Mouse (Mus musculus) retina, adult 2 months (tissue): ENCODE data around the gene B4galt5.

Experiments used
- DNase-seq: peaks from one replicate; pipeline ENCODE4 v3.0.0-alpha.2; 2012; ENCODE audit warnings: low read depth, low spot score

Gene B4galt5

GRCm38 (mm10) chr2:167280090-167280985 lies 68.6 kb downstream of the B4galt5 start:
- peak; percentile 38 for DNase-seq

DNA sequence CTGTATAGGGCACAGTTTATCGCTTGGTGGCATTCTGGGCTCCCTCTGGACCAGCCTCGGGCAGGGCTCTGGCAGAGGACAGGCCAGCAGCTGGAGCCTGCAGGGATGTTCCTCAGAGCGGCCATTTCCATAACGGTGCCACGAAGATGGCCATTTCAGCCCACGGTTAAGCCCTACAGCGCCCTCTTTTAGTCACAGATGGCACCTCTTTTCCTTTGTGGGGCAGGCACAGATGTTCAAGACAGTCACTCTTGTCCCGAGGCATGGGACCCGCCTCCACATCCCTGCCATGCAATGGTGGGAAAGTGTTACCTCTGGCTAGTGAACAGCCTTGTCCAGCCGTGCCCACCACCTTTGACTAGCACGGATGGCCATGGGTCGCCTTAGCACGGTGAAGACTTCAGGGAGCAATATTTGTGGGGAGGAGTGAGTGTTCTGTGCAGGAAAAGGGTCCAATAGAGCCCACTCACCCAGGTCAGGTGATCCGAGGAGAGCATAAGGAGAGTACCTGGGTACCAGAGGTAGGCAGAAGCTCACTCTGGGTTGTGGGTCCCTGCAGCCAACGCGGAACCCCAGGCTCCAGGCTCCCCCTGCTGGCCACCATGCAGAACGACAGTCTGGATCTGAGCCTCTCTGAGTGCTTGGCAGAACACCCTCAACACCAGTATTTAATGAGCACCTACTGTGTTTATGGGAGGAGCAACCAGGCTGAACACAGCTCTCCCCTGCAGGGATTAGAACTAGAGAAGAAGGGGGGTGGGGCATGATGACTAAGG lies 70.0 kb downstream of the B4galt5 start:
- DNase-seq, result peak; percentile 36

- DNase-seq, result no peak
Observed at GRCm38 (mm10) chr2:167278011-167278410, 71.0 kb downstream of the B4galt5 start.

GRCm38 (mm10) chr2:167277026-167277425 lies 72.0 kb downstream of the B4galt5 start:
- DNase-seq, result no peak

- DNase-seq, result no peak
Observed at GRCm38 (mm10) chr2:167275856-167276255, 73.1 kb downstream of the B4galt5 start.

DNA sequence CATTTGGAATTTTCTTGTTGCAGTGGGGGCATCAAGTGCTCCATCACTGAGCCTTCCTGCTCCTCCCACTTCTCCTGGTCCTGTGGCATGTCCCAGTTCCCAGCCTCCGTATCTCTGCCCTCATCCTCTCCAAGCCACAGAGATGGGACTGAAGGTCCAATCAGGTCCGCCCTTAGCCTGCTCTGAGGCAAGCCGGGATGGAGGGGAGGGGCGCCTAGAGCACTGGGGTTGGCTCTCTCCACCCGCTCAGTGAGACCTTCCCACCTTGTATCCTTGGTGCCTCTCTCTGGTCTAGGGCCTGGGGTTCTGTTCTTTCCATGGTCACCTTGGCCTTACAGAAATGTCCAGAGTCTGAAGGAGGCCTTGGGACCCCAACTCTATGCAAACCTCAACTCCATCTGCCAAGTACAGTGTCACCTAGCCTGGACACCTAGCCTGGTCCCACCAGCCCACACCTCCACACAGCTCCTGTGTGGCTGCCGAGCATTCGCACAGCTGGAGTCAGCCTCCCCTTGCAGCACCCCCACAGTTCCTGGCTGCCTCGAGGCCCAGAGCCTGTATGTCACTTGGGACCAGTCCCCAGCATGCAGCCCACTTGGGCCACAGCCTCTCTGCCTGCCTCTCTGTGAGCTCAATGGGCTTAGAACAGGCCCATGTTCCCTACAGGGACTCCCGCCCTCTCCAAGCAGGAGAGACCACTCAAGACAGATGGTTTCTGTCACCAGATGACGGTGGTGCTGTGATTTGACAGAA lies 74.1 kb downstream of the B4galt5 start:
- no peak for DNase-seq

DNA sequence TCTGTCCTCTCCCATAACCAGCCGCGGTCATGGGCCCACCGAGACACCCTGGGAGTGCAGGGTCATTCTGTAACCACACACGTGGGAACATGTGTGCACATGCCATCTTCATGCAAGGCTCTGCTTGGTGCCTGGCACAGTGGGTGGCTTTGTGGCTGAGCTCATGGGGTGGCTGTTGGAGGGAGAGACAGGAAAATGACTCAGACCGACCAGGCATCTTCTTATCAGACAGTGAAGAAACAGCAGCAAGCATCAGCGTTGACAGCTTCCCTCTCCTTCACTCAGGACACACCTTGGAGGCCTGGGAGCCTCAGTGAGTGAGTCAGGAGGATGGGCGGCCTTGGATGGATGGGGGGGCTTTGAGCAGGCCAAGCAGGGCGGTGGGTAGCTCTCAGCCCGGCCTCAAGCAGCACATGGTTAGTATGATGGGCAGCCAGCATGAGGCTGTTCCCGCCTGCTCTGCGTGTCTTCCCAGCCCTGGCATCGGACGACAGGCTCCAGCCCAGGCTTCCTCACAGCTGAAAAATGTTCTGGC lies 75.7 kb downstream of the B4galt5 start:
- DNase-seq, result no peak

DNA sequence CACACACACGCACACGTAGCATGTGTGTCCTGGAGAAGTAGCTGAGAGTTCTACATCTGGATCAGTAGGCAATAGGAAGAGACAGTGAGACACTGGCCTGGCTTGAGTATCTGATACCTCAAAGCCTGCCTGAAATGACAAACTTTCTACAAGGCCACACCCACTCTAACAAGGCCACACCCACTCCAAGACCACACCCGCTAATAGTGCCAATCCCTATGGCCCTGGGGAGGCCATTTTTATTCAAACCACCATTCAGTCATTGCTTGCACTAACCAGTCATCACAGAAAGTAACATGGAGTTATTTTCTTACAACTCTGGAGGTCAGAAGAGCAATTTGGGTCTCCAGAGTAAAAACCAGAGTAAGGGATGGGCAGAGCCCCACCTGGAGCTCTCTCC lies 76.3 kb downstream of the B4galt5 start:
- no peak for DNase-seq

DNA sequence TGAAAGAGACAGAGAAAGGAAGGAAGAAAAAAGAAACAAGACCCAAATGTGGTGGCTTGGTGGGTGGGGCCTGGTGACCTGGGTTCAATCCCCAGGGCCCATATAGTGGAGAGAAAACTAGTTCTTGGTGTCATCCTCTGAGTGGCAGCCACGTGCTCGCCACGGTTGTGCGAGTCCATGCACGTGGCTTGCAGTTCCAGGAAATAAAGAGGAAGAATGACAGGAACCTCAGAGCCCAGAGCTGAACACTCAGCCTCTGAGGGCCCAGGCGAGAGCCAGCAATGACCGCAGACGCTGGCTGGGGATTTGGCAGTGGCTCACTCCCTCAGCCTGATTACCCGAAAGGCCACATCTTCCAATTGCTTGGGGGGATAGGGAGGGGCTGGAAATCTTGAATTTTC lies 77.9 kb downstream of the B4galt5 start:
- no peak for DNase-seq

- no peak for DNase-seq
Observed at GRCm38 (mm10) chr2:167270496-167270895, 78.5 kb downstream of the B4galt5 start.

DNA sequence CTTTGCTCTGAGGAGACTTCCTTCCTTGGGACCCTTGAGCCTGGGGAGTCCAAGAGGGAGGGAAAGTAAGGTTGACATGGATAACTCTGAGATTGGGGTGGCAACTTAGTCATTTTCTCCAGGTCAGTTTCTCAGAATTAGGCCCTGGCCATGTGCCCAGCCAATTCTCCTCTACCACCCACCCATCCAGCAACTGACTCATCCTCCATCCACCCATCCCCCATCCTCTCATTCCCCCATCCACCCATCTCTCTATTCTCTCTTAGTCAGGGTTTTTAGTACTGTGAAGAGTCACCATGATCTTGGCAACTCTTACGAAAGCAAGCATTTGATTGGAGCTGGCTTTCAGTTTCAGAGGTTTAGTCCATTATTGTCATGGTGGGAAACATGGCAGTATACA lies 80.3 kb downstream of the B4galt5 start:
- DNase-seq, result no peak

- no peak for DNase-seq
Observed at GRCm38 (mm10) chr2:167268411-167268690, 80.6 kb downstream of the B4galt5 start.

- DNase-seq, result no peak
Observed at GRCm38 (mm10) chr2:167267531-167268410, 81.2 kb downstream of the B4galt5 start.

- no peak for DNase-seq
Observed at GRCm38 (mm10) chr2:167266231-167266630, 82.8 kb downstream of the B4galt5 start.

DNA sequence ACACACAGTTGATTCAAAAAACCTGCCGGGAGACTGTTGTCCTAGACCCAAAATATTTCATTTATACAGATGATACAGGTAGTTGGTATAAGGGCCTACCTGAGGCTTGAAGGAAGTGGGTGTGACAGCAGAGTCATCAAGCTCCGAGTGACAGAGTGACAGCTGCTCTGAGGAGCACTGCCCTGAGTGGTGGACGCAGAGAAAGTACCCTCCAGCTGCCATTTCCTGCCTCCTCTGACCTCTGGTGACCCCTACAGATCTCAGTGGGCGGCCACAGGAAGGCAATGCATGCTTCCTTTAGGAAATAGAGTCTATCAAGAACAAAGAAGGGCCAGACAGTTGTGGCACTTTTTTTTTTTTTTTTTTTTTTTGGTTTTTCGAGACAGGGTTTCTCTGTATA lies 83.2 kb downstream of the B4galt5 start:
- DNase-seq, result no peak

DNA sequence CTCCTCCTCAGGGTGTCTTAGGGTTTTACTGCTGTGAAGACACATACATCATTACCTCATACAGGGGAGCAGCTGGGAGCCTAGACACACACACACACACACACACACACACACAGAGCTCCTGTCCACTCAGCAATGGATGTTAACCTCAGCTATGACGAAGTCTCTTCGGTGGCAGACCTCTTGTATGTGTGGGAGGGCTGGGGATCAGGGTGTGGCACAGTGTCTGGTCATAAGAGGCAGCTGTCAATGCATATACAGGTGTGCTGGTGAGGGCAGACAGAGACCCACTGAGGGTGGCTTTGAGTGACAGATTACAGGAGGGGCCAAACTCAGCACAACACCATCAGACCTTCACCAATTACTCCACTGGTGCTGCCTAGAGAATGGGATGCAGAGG lies 84.0 kb downstream of the B4galt5 start:
- DNase-seq, result no peak

- DNase-seq, result no peak
Observed at GRCm38 (mm10) chr2:167263931-167264330, 85.1 kb downstream of the B4galt5 start.

DNA sequence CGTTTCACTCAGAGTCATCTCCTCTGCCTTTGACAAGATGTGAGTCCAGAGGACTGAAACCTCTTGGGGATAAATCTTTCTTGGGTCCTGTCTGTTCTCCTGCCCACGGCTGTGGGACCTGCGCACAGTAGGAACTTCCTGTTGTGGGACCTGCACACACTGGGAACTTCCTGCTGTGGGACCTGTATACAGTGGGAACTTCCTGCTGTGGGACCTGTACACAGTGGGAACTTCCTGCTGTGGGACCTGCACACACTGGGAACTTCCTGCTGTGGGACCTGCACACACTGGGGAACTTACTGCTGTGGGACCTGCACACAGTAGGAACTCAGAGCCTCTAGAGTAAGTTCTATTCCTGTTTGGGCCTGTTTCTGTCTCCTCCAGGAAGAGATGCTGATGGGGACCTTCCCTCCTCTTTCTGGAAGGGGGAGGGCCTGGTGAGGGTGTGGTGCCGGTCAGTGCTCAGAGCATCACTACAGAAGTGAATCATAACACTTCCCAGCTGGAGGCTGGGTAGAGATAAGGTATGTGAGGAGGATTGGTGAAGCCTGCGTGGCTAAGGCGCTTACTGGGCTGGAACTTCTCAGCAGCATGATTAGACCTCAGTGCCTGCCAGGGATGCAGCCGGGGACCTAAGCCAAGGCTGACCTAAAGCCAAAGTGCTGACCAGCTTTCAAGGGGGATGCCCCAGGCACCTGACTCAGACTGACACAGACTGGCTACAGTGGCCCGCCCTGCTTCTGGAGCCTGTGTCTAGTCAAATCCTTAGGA lies 85.8 kb downstream of the B4galt5 start:
- DNase-seq, result no peak

GRCm38 (mm10) chr2:167262433-167262832 lies 86.5 kb downstream of the B4galt5 start:
- no peak for DNase-seq

DNA sequence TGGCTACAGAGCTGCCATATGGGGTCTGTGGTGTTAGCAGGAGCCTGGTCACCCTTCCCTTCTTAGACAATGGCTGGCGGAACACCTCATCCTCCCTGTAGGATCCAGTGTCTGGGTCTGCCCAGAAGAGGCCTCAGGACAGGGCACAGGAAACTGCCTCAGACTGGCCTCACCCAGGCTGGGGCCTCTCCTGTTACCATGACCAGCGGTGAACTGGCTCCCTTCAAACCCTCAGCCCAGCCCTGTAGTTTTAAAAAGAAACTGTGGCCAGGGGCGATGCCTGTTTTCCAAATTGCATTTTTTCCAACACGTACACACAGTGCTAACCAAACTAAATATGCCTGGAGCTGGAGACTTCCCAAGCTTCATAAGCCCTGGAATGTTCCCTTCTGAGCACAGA lies 87.9 kb downstream of the B4galt5 start:
- no peak for DNase-seq
